Mouse (Mus musculus): ENCODE results near the gene Postn.

DNA sequence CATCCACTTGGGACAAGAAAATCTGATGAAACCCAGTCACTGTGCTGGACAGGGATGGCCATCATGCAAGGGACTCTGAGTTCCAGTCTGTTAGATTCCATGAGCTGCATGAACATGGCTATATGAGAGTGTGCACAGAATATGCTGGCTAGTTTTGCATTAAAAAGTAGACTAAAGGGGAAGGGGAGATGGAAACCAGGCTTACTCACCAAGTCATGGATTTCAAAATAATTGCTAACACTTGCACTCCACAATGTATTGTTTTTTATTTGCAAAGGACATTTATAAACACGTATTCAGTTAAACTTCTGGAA, 52.6 kb downstream of the Postn start:
- TF ChIP-seq CTCF (IDR thresholded peaks at IDR 0.05; ENCODE audit: borderline replicate concordance, control insufficient read depth, extremely low read depth, insufficient read depth, low read length, poor library complexity) (no peak), POLR2A (IDR thresholded peaks at IDR 0.05; ENCODE audit: control insufficient read depth, extremely low read depth, insufficient read depth, low read length, poor library complexity) (no peak)

All from thymus, adult 2 months (tissue).